21 mouse cellular contexts compared by ENCODE assay signal in the genomic region with DNA sequence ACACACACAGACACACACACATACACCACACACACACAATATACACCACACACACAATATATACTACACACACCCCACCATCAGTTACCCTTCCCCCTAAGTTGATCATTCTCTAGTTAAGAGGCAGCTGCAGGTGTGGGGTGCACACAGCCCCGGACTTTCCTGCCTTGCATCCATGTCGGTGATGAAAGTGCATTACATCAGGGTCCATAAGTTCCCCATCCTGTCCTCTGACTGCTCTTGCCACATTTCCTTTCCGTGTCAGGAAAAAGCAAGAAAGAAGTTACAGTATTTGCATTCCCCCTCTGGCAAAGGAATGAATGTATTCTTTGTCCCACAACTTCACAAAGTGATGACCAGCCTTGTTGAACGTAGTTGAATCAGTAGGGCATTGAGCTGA. TPM values are rescaled to one million over a fixed set of nuclear protein-coding genes. Genes with fewer than 3 reads are reported as not detected.
DNase-seq lines count a peak whose midpoint lies in the region; ATAC-seq lines count a peak whose summit lies in the region.
"Had no signal": no experiment of that assay in that cellular context is flagged by ENCODE, and none has a peak within 500 bp of the region (broad histone marks: within the 10 kb centered on the region; RNA-seq: fewer than 3 reads in every experiment).

No protein-coding gene starts in this region.

- 0 out of 2 replicates have a peak, but pooled peaks have one; percentile 30 for ATAC-seq in liver, embryonic 16.5 days (ENCODE audit: low read depth)
- peak; percentile 97 for ATAC-seq in granulocyte monocyte progenitor cell, adult 5-6 weeks (replicated peaks; ENCODE audit: poor library complexity, severe bottlenecking)
- ATAC-seq in neutrophil, adult 5-6 weeks (ENCODE audit: extremely low read depth, insufficient number of reproducible peaks, low FRiP score, poor library complexity, severe bottlenecking): 0 out of 2 replicates have a peak, but pooled peaks have one; percentile 9
- ATAC-seq: forebrain, embryonic 16.5 days; hindbrain, embryonic 16.5 days; inflammation-experienced regulatory T-cells, adult 6 months; intestine, postnatal 0 days had no signal

- DNase-seq in liver: no peak
- DNase-seq in brain, adult 2 months (ENCODE audit: low read depth, low spot score): peak; percentile 16
- no peak for DNase-seq in thymus, postnatal 25 days
- no peak for DNase-seq in frontal cortex, adult 2 months (ENCODE audit: extremely low spot score in 1 of 2, low spot score in 1 of 2)
- DNase-seq: adrenal gland, adult 8-10 months; cerebellum, adult 9-10 months; cerebellum, postnatal 36 days; gastrocnemius, postnatal 14 days; heart, postnatal 4 days had no signal

- H3K4me1 ChIP-seq in liver, embryonic 16.5 days (ENCODE audit: control insufficient read depth, low read depth, low read length): no peaks in the 10 kb centered on the region
- H3K4me1 ChIP-seq: forebrain, embryonic 12.5 days; heart, embryonic 13.5 days; hindbrain, embryonic 12.5 days had no signal

- no peaks in the 10 kb centered on the region for H3K27me3 ChIP-seq in liver, embryonic 16.5 days (ENCODE audit: control insufficient read depth, insufficient read depth, low read depth, low read length)
- H3K27me3 ChIP-seq: forebrain, embryonic 12.5 days; heart, embryonic 13.5 days; hindbrain, embryonic 12.5 days had no signal

- no peak overlapping the region for H3K4me3 ChIP-seq in liver, embryonic 16.5 days (ENCODE audit: low read depth, low read length)
- H3K4me3 ChIP-seq: forebrain, embryonic 12.5 days; heart, embryonic 13.5 days; hindbrain, embryonic 12.5 days had no signal

- no peak overlapping the region for H3K4me2 ChIP-seq in liver, embryonic 16.5 days (ENCODE audit: low read depth, low read length)
- H3K4me2 ChIP-seq: forebrain, embryonic 12.5 days; heart, embryonic 13.5 days; hindbrain, embryonic 12.5 days had no signal

- H3K36me3 ChIP-seq in liver, embryonic 16.5 days (ENCODE audit: control insufficient read depth, insufficient read depth): no peaks in the 10 kb centered on the region
- H3K36me3 ChIP-seq: forebrain, embryonic 12.5 days; hindbrain, embryonic 12.5 days had no signal

- WGBS in liver, embryonic 16.5 days (ENCODE audit: insufficient replicate concordance): 31% methylated on average over 4 of the region's 4 CpGs

- H3K9me3 ChIP-seq in liver, embryonic 16.5 days (replicated peaks; ENCODE audit: control insufficient read depth, low read length): no peaks in the 10 kb centered on the region
- H3K9me3 ChIP-seq: forebrain, embryonic 12.5 days; heart, embryonic 13.5 days; hindbrain, embryonic 12.5 days had no signal

- H3K9ac ChIP-seq in liver, embryonic 16.5 days (ENCODE audit: low read depth, low read length): no peak overlapping the region
- H3K9ac ChIP-seq: forebrain, embryonic 12.5 days; heart, embryonic 13.5 days; hindbrain, embryonic 12.5 days had no signal

- H3K27ac ChIP-seq in liver, embryonic 16.5 days (ENCODE audit: low read length): no peak overlapping the region
- H3K27ac ChIP-seq: forebrain, embryonic 12.5 days; heart, embryonic 13.5 days; hindbrain, embryonic 12.5 days had no signal

RNA-seq across cellular contexts. Expression of gene Capns2, which starts 20.0 kb away (rescaled TPM):
- polyA plus RNA-seq in liver, embryonic 16.5 days (2015; fragmentation: Nextera tagmentation; extraction: Ambion mirVana): not detected in 2 replicates
- 4.2 TPM in 1 of 2 replicates, not detected in the other for total RNA-seq in granulocyte monocyte progenitor cell, adult 5-6 weeks (2014; fragmentation: Nextera tagmentation)
- total RNA-seq in granulocyte monocyte progenitor cell, adult 5-6 weeks (2017): 0.98 and 1.7 TPM in 2 replicates
- total RNA-seq in neutrophil, adult 5-6 weeks (2017): 11.8 and 15.7 TPM in 2 replicates
- polyA plus RNA-seq in frontal cortex, adult 2 months (2012; rRNA removed): 0.64 and 0.76 TPM in 2 replicates
- total RNA-seq: gastrocnemius, adult 18-20 months; gastrocnemius, postnatal 14 days had no signal
- polyA plus RNA-seq: embryonic facial prominence, embryonic 11.5 days; forebrain, embryonic 16.5 days; inflammation-experienced regulatory T-cells, adult 6 months had no signal

RNA-seq across cellular contexts. Expression of gene Lpcat2, which starts 26.1 kb away (rescaled TPM):
- 5.0 TPM in 2 replicates for polyA plus RNA-seq in liver, embryonic 16.5 days (2015; fragmentation: Nextera tagmentation; extraction: Ambion mirVana)
- total RNA-seq in granulocyte monocyte progenitor cell, adult 5-6 weeks (2014; fragmentation: Nextera tagmentation): 11.0 and 13.8 TPM in 2 replicates
- 9.9 and 14.6 TPM in 2 replicates for total RNA-seq in granulocyte monocyte progenitor cell, adult 5-6 weeks (2017)
- 159 and 165 TPM in 2 replicates for total RNA-seq in neutrophil, adult 5-6 weeks (2017)
- 12.6 and 17.2 TPM in 2 replicates for polyA plus RNA-seq in frontal cortex, adult 2 months (2012; rRNA removed)

RNA-seq across cellular contexts. Expression of gene Mmp2, which starts 54.2 kb away (rescaled TPM):
- 8.7 and 10.1 TPM in 2 replicates for polyA plus RNA-seq in liver, embryonic 16.5 days (2015; fragmentation: Nextera tagmentation; extraction: Ambion mirVana)
- 2.7 TPM in 1 of 2 replicates, not detected in the other for total RNA-seq in granulocyte monocyte progenitor cell, adult 5-6 weeks (2014; fragmentation: Nextera tagmentation)
- total RNA-seq in granulocyte monocyte progenitor cell, adult 5-6 weeks (2017): 0.36 and 0.39 TPM in 2 replicates
- 0.86 TPM in 1 of 2 replicates, not detected in the other for total RNA-seq in neutrophil, adult 5-6 weeks (2017)
- polyA plus RNA-seq in frontal cortex, adult 2 months (2012; rRNA removed): 2.4 and 2.8 TPM in 2 replicates
- polyA plus RNA-seq: inflammation-experienced regulatory T-cells, adult 6 months had no signal

Comparison
In these comparisons a context has a peak if more than half of its experiments do, and no peak if none do; other contexts are left out.
1. ATAC-seq: peak in every context shown above with its lines; median percentile 97 in granulocyte monocyte progenitor cell, adult 5-6 weeks; 30 in liver, embryonic 16.5 days; 9 in neutrophil, adult 5-6 weeks.
2. RNA of gene Lpcat2, which starts 26.1 kb away (total RNA-seq): 159 to 165 TPM in neutrophil, adult 5-6 weeks; 9.9 to 14.6 TPM in granulocyte monocyte progenitor cell, adult 5-6 weeks; every median in the first group is over 10 times any median in the second.